Mouse (Mus musculus): Measurements from ENCODE around the gene Helz2. TPM values are rescaled to one million over a fixed set of nuclear protein-coding genes. Genes with fewer than 3 reads are reported as not detected.

Helz2 gene
- polyA plus RNA-seq, 1 experiment from 2014 or later = 0.48 TPM

- no peak overlapping the region for H3K4me2 ChIP-seq (replicated peaks; ENCODE audit: low read depth, low read length)
- WGBS = 84% methylated on average over 3 of the region's 3 CpGs
Observed at GRCm38 (mm10) chr2:181178015-181178414, 63.8 kb downstream of the Helz2 start.

More at GRCm38 (mm10) chr2:181178015-181178414, 63.8 kb downstream of the Helz2 start:
- Histone ChIP-seq H3K4me1 (replicated peaks; ENCODE audit: control insufficient read depth, insufficient read depth, low read length) (no peaks in the 10 kb centered on the region), H3K9me3 (ENCODE audit: control insufficient read depth, low read length) (no peaks in the 10 kb centered on the region), H3K27ac (ENCODE audit: low read depth, low read length) (no peak overlapping the region), H3K4me3 (ENCODE audit: low read depth, low read length) (no peak overlapping the region), H3K36me3 (ENCODE audit: control insufficient read depth, insufficient read depth, low read length) (no peaks in the 10 kb centered on the region), H3K27me3 (ENCODE audit: control insufficient read depth, insufficient read depth, low read length) (no peaks in the 10 kb centered on the region), H3K9ac (ENCODE audit: low read depth, low read length) (no peak overlapping the region)
- DNase-seq (ENCODE audit: low spot score) (no peak), ATAC-seq (ENCODE audit: low FRiP score) (no peak)

Other genes starting within 250 kb of the Helz2 start
- gene Chrna4, start 198.5 kb downstream of the Helz2 start, polyA plus RNA-seq (2014; fragmentation: Nextera tagmentation; extraction: Ambion mirVana) = 45.0 and 54.1 TPM in 2 replicates
- gene Kcnq2, start 106.7 kb downstream of the Helz2 start, polyA plus RNA-seq (2014; fragmentation: Nextera tagmentation; extraction: Ambion mirVana) = 16.3 and 18.9 TPM in 2 replicates
- gene Eef1a2, start 85.0 kb downstream of the Helz2 start, polyA plus RNA-seq (2014; fragmentation: Nextera tagmentation; extraction: Ambion mirVana) = 1.3 and 1.5 TPM in 2 replicates
- 393 and 410 TPM in 2 replicates for gene Ppdpf, start 54.8 kb downstream of the Helz2 start, polyA plus RNA-seq (2014; fragmentation: Nextera tagmentation; extraction: Ambion mirVana)
- gene Ptk6, start 39.2 kb downstream of the Helz2 start, polyA plus RNA-seq (2014; fragmentation: Nextera tagmentation; extraction: Ambion mirVana) = not detected in 2 replicates
- gene Srms, start 28.8 kb downstream of the Helz2 start, polyA plus RNA-seq (2014; fragmentation: Nextera tagmentation; extraction: Ambion mirVana) = 0.15 and 0.22 TPM in 2 replicates
- 0.29 TPM in 1 of 2 replicates, not detected in the other for gene Fndc11, start 22.0 kb downstream of the Helz2 start, polyA plus RNA-seq (2014; fragmentation: Nextera tagmentation; extraction: Ambion mirVana)
- 17.9 and 19.7 TPM in 2 replicates for gene Gmeb2, start 46.0 kb upstream of the Helz2 start, polyA plus RNA-seq (2014; fragmentation: Nextera tagmentation; extraction: Ambion mirVana)
- 426 and 432 TPM in 2 replicates for gene Stmn3, start 72.5 kb upstream of the Helz2 start, polyA plus RNA-seq (2014; fragmentation: Nextera tagmentation; extraction: Ambion mirVana)
- 41.6 and 45.6 TPM in 2 replicates for gene Rtel1, start 77.7 kb upstream of the Helz2 start, polyA plus RNA-seq (2014; fragmentation: Nextera tagmentation; extraction: Ambion mirVana)
- gene Zgpat, start 122.9 kb upstream of the Helz2 start, polyA plus RNA-seq (2014; fragmentation: Nextera tagmentation; extraction: Ambion mirVana) = 33.4 and 38.1 TPM in 2 replicates
- gene Arfrp1, start 123.4 kb upstream of the Helz2 start, polyA plus RNA-seq (2014; fragmentation: Nextera tagmentation; extraction: Ambion mirVana) = 51.6 and 55.2 TPM in 2 replicates
- 20.2 and 20.9 TPM in 2 replicates for gene Lime1, start 138.1 kb upstream of the Helz2 start, polyA plus RNA-seq (2014; fragmentation: Nextera tagmentation; extraction: Ambion mirVana)
- 15.6 and 17.2 TPM in 2 replicates for gene Zbtb46, start 217.4 kb upstream of the Helz2 start, polyA plus RNA-seq (2014; fragmentation: Nextera tagmentation; extraction: Ambion mirVana)

Measured in hindbrain, embryonic 11.5 days (tissue).